Mouse (Mus musculus): ENCODE measurements around the gene Pnpla6. TPM values are rescaled to one million over a fixed set of nuclear protein-coding genes. Genes with fewer than 3 reads are reported as not detected.
A peak's percentile ranks its signal among the peaks of the same experiment; 100 is the strongest.

Gene Pnpla6
- polyA plus RNA-seq, 1 experiment, result 88.6 TPM

GRCm38 (mm10) chr8:3495578-3496427 is 19.4 kb upstream of the Pnpla6 start:
- 96% methylated on average over 44 of the region's 44 CpGs for WGBS
- Histone ChIP-seq H3K4me1 (ENCODE audit: control insufficient read depth, insufficient read depth, insufficient read length, low read length) (no peaks in the 10 kb centered on the region), H3K36me3 (ENCODE audit: control insufficient read depth, insufficient read depth, low read length) (peaks cover 3% of the 10 kb centered on the region), H3K4me3 (ENCODE audit: low read depth, low read length) (no peak overlapping the region), H3K27me3 (ENCODE audit: control insufficient read depth, insufficient read depth, low read length) (no peaks in the 10 kb centered on the region), H3K27ac (ENCODE audit: insufficient read depth, low read depth, low read length) (no peak overlapping the region)
- TF ChIP-seq CTCF (IDR thresholded peaks at IDR 0.05; ENCODE audit: extremely low read depth, insufficient read length, insufficient replicate concordance, low read depth, low read length) (no peak), POLR2A (IDR thresholded peaks at IDR 0.05; ENCODE audit: low read depth, low read length) (no peak)

- H3K27me3 ChIP-seq (ENCODE audit: control insufficient read depth, insufficient read depth, low read length), result no peaks in the 10 kb centered on the region
- WGBS, result 94% methylated on average over 15 of the region's 15 CpGs
- TF ChIP-seq POLR2A (IDR thresholded peaks at IDR 0.05; ENCODE audit: low read depth, low read length) (no peak), CTCF (IDR thresholded peaks at IDR 0.05; ENCODE audit: extremely low read depth, insufficient read length, insufficient replicate concordance, low read depth, low read length) (no peak)
Observed at GRCm38 (mm10) chr8:3496428-3496748, 18.8 kb upstream of the Pnpla6 start.

GRCm38 (mm10) chr8:3498583-3498982 is 16.6 kb upstream of the Pnpla6 start:
- 89% methylated on average over 3 of the region's 3 CpGs for WGBS
- no peak overlapping the region for H3K27ac ChIP-seq (ENCODE audit: insufficient read depth, low read depth, low read length)
- H3K36me3 ChIP-seq (ENCODE audit: control insufficient read depth, insufficient read depth, low read length), result peaks cover 3% of the 10 kb centered on the region
- H3K27me3 ChIP-seq (ENCODE audit: control insufficient read depth, insufficient read depth, low read length), result no peaks in the 10 kb centered on the region
- peaks cover 7% of the 10 kb centered on the region; the same call in 1 of the 2 replicates for H3K4me1 ChIP-seq (ENCODE audit: control insufficient read depth, insufficient read depth, insufficient read length, low read length)
- no peak overlapping the region for H3K4me3 ChIP-seq (ENCODE audit: low read depth, low read length)
- TF ChIP-seq CTCF (IDR thresholded peaks at IDR 0.05; ENCODE audit: extremely low read depth, insufficient read length, insufficient replicate concordance, low read depth, low read length), result no peak
- TF ChIP-seq POLR2A (IDR thresholded peaks at IDR 0.05; ENCODE audit: low read depth, low read length), result no peak

More at GRCm38 (mm10) chr8:3496428-3496748, 18.8 kb upstream of the Pnpla6 start:
- no peak overlapping the region for H3K27ac ChIP-seq (ENCODE audit: insufficient read depth, low read depth, low read length)
- H3K4me1 ChIP-seq (ENCODE audit: control insufficient read depth, insufficient read depth, insufficient read length, low read length), result peaks cover 5% of the 10 kb centered on the region; the same call in 1 of the 2 replicates
- H3K36me3 ChIP-seq (ENCODE audit: control insufficient read depth, insufficient read depth, low read length), result peaks cover 3% of the 10 kb centered on the region
- H3K4me3 ChIP-seq (ENCODE audit: low read depth, low read length), result no peak overlapping the region

GRCm38 (mm10) chr8:3499751-3500150 is 15.4 kb upstream of the Pnpla6 start:
- H3K4me1 ChIP-seq (ENCODE audit: control insufficient read depth, insufficient read depth, insufficient read length, low read length), result peaks cover 10% of the 10 kb centered on the region; the same call in 1 of the 2 replicates

GRCm38 (mm10) chr8:3500235-3501090 is 14.7 kb upstream of the Pnpla6 start, which contains the start of gene Mcoln1:
TSS of gene Mcoln1 (plus strand) at chr8:3500457.
- peak; percentile 71; the same call in 1 of the 2 replicates for TF ChIP-seq POLR2A (IDR thresholded peaks at IDR 0.05; ENCODE audit: low read depth, low read length)
- no peak for TF ChIP-seq CTCF (IDR thresholded peaks at IDR 0.05; ENCODE audit: extremely low read depth, insufficient read length, insufficient replicate concordance, low read depth, low read length)
- Histone ChIP-seq H3K36me3 (ENCODE audit: control insufficient read depth, insufficient read depth, low read length) (peaks cover 3% of the 10 kb centered on the region), H3K27me3 (ENCODE audit: control insufficient read depth, insufficient read depth, low read length) (no peaks in the 10 kb centered on the region), H3K4me3 (ENCODE audit: low read depth, low read length) (peak within 1 kb of the TSS; percentile 81), H3K27ac (ENCODE audit: insufficient read depth, low read depth, low read length) (peak within 1 kb of the TSS; percentile 64), H3K4me1 (ENCODE audit: control insufficient read depth, insufficient read depth, insufficient read length, low read length) (peaks cover 10% of the 10 kb centered on the region; the same call in 1 of the 2 replicates)
- WGBS, result under 1% methylated on average over 70 of the region's 70 CpGs

More at GRCm38 (mm10) chr8:3499751-3500150, 15.4 kb upstream of the Pnpla6 start:
- WGBS, result 3% methylated on average over 8 of the region's 8 CpGs
- Histone ChIP-seq H3K4me3 (ENCODE audit: low read depth, low read length) (peak overlapping the region; percentile 81), H3K27ac (ENCODE audit: insufficient read depth, low read depth, low read length) (peak overlapping the region; percentile 64), H3K36me3 (ENCODE audit: control insufficient read depth, insufficient read depth, low read length) (peaks cover 3% of the 10 kb centered on the region), H3K27me3 (ENCODE audit: control insufficient read depth, insufficient read depth, low read length) (no peaks in the 10 kb centered on the region)
- TF ChIP-seq POLR2A (IDR thresholded peaks at IDR 0.05; ENCODE audit: low read depth, low read length), result no peak
- no peak for TF ChIP-seq CTCF (IDR thresholded peaks at IDR 0.05; ENCODE audit: extremely low read depth, insufficient read length, insufficient replicate concordance, low read depth, low read length)

- 49% methylated on average over 4 of the region's 4 CpGs for WGBS
- no peak overlapping the region for H3K27ac ChIP-seq (ENCODE audit: insufficient read depth, low read depth, low read length)
- H3K27me3 ChIP-seq (ENCODE audit: control insufficient read depth, insufficient read depth, low read length), result no peaks in the 10 kb centered on the region
- peaks cover 10% of the 10 kb centered on the region; the same call in 1 of the 2 replicates for H3K4me1 ChIP-seq (ENCODE audit: control insufficient read depth, insufficient read depth, insufficient read length, low read length)
- no peak overlapping the region for H3K4me3 ChIP-seq (ENCODE audit: low read depth, low read length)
- H3K36me3 ChIP-seq (ENCODE audit: control insufficient read depth, insufficient read depth, low read length), result peaks cover 8% of the 10 kb centered on the region; the same call in 1 of the 2 replicates
- TF ChIP-seq POLR2A (IDR thresholded peaks at IDR 0.05; ENCODE audit: low read depth, low read length), result no peak
- no peak for TF ChIP-seq CTCF (IDR thresholded peaks at IDR 0.05; ENCODE audit: extremely low read depth, insufficient read length, insufficient replicate concordance, low read depth, low read length)
Observed at GRCm38 (mm10) chr8:3502217-3502616, 13.0 kb upstream of the Pnpla6 start.
